Mouse (Mus musculus): ENCODE results near the gene Phactr4. TPM values are rescaled to one million over a fixed set of nuclear protein-coding genes. Genes with fewer than 3 reads are reported as not detected.

Gene Phactr4
- polyA plus RNA-seq, 1 experiment from 2014 or later = 15.9 TPM

GRCm38 (mm10) chr4:132329835-132330354 lies 92.4 kb downstream of the Phactr4 start:
- Histone ChIP-seq H3K9me3 (no peaks in the 10 kb centered on the region), H3K36me3 (peaks cover 47% of the 10 kb centered on the region), H3K27ac (replicated peaks) (peak overlapping the region; percentile 90), H3K4me3 (peak overlapping the region; percentile 85), H3K4me2 (peak overlapping the region; percentile 83), H3K27me3 (replicated peaks) (no peaks in the 10 kb centered on the region), H3K9ac (peak overlapping the region; percentile 94), H3K4me1 (peaks cover 21% of the 10 kb centered on the region)
- WGBS = 11% methylated on average over 10 of the region's 10 CpGs
- ATAC-seq (ENCODE audit: extremely low read depth, insufficient number of reproducible peaks, low FRiP score, low TSS enrichment) = no peak

DNA sequence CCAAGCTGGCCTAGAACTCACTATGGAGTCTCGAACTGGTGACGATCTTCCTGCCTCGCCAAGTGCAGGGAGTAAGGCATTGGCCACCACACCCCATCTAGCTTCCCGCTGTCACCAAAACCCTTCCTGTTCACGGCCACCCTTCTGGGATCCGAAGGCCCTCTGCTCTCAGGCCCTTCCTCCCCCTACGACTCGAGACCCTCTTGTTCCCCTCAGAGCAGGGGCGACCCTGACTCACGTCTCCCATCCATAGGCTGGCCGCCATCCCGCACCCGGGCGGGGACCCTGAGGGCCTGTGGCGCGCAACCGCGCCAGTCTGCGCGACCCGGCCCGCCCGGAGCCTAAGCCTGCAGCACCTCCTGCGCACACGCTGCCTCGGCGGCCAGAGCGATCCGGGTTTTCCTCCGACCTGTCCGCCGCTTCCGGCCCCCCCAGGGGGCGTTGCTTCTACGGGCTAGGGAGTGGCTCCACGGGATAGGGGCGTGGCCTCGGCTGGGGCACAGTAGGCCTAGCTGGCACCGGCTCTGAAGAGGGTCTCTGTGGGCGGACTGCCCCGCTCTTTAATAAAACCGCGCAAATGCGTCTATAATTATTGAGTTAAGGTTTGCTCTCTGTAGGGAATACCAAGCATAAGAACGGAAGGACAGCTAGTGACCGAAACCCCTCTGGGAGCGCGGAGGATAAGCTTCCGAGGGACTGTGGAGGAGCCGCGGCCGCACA lies 93.0 kb downstream of the Phactr4 start, which contains the start of gene Trnau1ap:
Gene Trnau1ap, minus strand, starts transcription at position 424 of the 720 bp plus-strand sequence.
- WGBS = under 1% methylated on average over 52 of the region's 52 CpGs
- H3K27ac ChIP-seq (replicated peaks) = peak within 1 kb of the TSS; percentile 90
- peak within 1 kb of the TSS; percentile 94 for H3K9ac ChIP-seq
- peaks cover 21% of the 10 kb centered on the region for H3K4me1 ChIP-seq
- H3K4me3 ChIP-seq = peak within 1 kb of the TSS; percentile 85
- H3K4me2 ChIP-seq = peak within 1 kb of the TSS; percentile 83
- no peaks in the 10 kb centered on the region for H3K9me3 ChIP-seq
- no peaks in the 10 kb centered on the region for H3K27me3 ChIP-seq (replicated peaks)
- peak; percentile 91 for ATAC-seq (ENCODE audit: extremely low read depth, insufficient number of reproducible peaks, low FRiP score, low TSS enrichment)
- peaks cover 47% of the 10 kb centered on the region for H3K36me3 ChIP-seq

GRCm38 (mm10) chr4:132328391-132328982 lies 93.8 kb downstream of the Phactr4 start:
- H3K27me3 ChIP-seq (replicated peaks) = no peaks in the 10 kb centered on the region
- H3K27ac ChIP-seq (replicated peaks) = peak overlapping the region; percentile 90
- peak overlapping the region; percentile 85 for H3K4me3 ChIP-seq
- H3K4me1 ChIP-seq = peaks cover 21% of the 10 kb centered on the region
- 46% methylated on average over 14 of the region's 14 CpGs for WGBS
- peaks cover 47% of the 10 kb centered on the region for H3K36me3 ChIP-seq
- H3K9ac ChIP-seq = peak overlapping the region; percentile 94
- H3K4me2 ChIP-seq = peak overlapping the region; percentile 83
- ATAC-seq (ENCODE audit: extremely low read depth, insufficient number of reproducible peaks, low FRiP score, low TSS enrichment) = no peak
- H3K9me3 ChIP-seq = no peaks in the 10 kb centered on the region

DNA sequence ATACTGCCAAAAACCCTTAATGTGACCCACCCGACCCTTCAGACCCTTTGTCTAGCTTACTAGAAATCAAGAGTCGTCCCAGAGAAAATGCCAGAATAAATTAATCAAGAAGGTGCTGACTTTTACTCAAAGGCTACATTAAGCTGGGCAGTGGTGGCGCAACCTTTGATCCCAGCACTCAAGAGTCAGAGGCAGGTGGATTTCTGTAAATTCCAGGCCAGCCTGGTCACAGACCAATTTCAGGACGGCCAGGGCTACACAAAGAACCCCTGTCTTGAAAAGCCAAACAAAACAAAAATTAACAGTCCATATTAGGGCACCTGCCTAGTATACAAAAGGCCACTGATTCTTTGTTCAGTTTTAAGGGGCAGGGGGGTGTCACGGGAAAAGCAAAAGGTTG lies 95.8 kb downstream of the Phactr4 start:
- Histone ChIP-seq H3K4me1 (peaks cover 17% of the 10 kb centered on the region), H3K9ac (no peak overlapping the region), H3K36me3 (peaks cover 46% of the 10 kb centered on the region), H3K27ac (replicated peaks) (no peak overlapping the region), H3K9me3 (no peaks in the 10 kb centered on the region), H3K27me3 (replicated peaks) (no peaks in the 10 kb centered on the region), H3K4me3 (no peak overlapping the region), H3K4me2 (no peak overlapping the region)
- ATAC-seq (ENCODE audit: extremely low read depth, insufficient number of reproducible peaks, low FRiP score, low TSS enrichment) = no peak
- WGBS = 79% methylated on average over 5 of the region's 5 CpGs

DNA sequence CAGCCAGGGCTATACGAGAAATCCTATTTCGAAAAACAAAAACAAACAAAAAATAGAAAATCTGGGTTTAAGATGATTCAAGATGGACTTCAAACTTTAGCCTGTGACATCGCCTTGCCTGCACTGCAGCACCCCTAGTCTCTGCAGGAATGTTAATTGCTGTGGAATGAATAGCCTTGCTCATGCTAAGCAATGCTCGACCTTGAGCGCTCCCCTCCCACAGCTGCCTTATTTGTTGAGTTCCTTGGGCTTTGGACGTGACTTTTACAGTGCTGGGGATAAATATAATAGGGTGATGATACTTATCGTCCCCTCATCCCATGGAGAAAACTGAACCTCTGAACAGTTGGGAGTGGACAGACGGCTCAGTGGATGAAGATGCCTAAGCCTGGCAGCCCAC lies 106.6 kb downstream of the Phactr4 start:
- H3K36me3 ChIP-seq = peaks cover 93% of the 10 kb centered on the region
- no peak for ATAC-seq (ENCODE audit: extremely low read depth, insufficient number of reproducible peaks, low FRiP score, low TSS enrichment)
- H3K9me3 ChIP-seq = no peaks in the 10 kb centered on the region
- H3K4me3 ChIP-seq = no peak overlapping the region
- H3K27ac ChIP-seq (replicated peaks) = 0 out of 2 replicates have a peak overlapping the region, but pooled peaks have one; percentile 20
- peaks cover 8% of the 10 kb centered on the region for H3K4me1 ChIP-seq
- no peak overlapping the region for H3K4me2 ChIP-seq
- no peak overlapping the region for H3K9ac ChIP-seq
- H3K27me3 ChIP-seq (replicated peaks) = no peaks in the 10 kb centered on the region
- 70% methylated on average over 8 of the region's 8 CpGs for WGBS

DNA sequence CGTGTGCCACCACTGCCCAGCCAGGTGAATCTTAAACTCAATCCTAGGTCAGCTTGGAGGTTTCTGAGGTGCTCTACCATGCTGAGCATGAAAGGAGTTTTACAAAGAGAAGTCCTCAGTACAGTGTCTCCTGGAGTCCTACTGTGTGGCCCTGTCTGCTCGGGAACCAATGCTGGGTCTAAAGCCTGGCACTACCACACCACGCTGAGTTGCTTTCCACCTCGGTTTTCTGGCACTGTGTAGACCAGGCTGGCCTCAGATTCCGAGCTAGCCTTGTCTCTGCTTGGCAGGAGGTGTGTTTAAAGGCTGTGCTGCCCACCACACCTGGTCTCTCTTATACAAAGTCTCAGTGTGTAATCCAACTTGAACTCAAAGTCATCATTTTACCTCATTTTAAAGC lies 109.7 kb downstream of the Phactr4 start:
- 85% methylated on average over 5 of the region's 5 CpGs for WGBS
- Histone ChIP-seq H3K27ac (replicated peaks) (no peak overlapping the region), H3K4me2 (no peak overlapping the region), H3K9me3 (no peaks in the 10 kb centered on the region), H3K36me3 (peaks cover 75% of the 10 kb centered on the region), H3K4me1 (peaks cover 23% of the 10 kb centered on the region), H3K4me3 (no peak overlapping the region), H3K9ac (no peak overlapping the region), H3K27me3 (replicated peaks) (no peaks in the 10 kb centered on the region)
- ATAC-seq (ENCODE audit: extremely low read depth, insufficient number of reproducible peaks, low FRiP score, low TSS enrichment) = no peak

DNA sequence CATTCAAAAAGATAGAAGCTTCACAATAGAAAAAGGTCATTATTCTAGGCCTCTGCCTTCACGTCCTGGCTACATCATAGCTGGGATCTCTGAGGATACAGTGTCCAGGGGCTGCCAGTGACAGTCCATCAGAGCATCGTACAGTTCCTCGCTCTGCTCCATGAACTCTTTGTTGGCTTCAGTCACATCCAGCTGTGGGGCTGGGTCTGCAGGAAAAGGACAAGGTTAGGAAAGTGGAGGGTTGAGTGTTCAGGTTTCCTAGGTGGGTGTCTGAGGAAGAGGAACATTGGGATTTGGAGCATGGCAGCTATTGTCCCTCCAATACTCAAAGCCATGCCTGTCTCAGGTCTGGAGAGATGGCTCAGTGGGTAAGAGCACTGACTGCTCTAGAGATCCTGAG lies 110.5 kb downstream of the Phactr4 start:
- no peak for ATAC-seq (ENCODE audit: extremely low read depth, insufficient number of reproducible peaks, low FRiP score, low TSS enrichment)
- H3K27me3 ChIP-seq (replicated peaks) = no peaks in the 10 kb centered on the region
- H3K36me3 ChIP-seq = peaks cover 66% of the 10 kb centered on the region
- WGBS = 48% methylated on average over 3 of the region's 3 CpGs
- no peak overlapping the region for H3K9ac ChIP-seq
- H3K4me3 ChIP-seq = no peak overlapping the region
- 0 out of 2 replicates have a peak overlapping the region, but pooled peaks have one; percentile 12 for H3K27ac ChIP-seq (replicated peaks)
- peaks cover 23% of the 10 kb centered on the region for H3K4me1 ChIP-seq
- no peak overlapping the region for H3K4me2 ChIP-seq
- no peaks in the 10 kb centered on the region for H3K9me3 ChIP-seq

DNA sequence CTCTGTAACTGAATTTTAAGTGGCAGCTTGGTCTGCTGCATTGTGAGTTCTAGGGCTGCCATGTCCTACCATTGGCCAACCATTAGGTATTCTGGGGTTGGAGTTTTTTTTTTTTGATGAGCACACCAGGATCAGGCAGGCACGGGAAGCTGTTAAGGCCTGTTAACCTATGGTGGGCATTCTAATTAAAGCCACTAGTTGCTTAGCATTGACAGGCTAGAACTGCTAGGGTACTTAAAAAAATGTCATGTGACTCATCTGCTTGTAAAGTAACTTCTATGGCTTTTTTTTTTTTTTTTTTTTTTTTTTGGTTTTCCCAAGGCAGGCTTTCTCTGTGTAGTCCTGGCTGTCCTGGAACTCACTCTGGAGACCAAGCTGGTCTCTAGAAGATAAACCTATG lies 111.1 kb downstream of the Phactr4 start:
- Histone ChIP-seq H3K4me1 (peaks cover 23% of the 10 kb centered on the region), H3K9me3 (no peaks in the 10 kb centered on the region), H3K36me3 (peaks cover 60% of the 10 kb centered on the region), H3K4me2 (no peak overlapping the region), H3K27me3 (replicated peaks) (no peaks in the 10 kb centered on the region), H3K9ac (no peak overlapping the region), H3K4me3 (no peak overlapping the region), H3K27ac (replicated peaks) (no peak overlapping the region)
- WGBS = 38% methylated on average over 1 of the region's 1 CpGs
- no peak for ATAC-seq (ENCODE audit: extremely low read depth, insufficient number of reproducible peaks, low FRiP score, low TSS enrichment)

DNA sequence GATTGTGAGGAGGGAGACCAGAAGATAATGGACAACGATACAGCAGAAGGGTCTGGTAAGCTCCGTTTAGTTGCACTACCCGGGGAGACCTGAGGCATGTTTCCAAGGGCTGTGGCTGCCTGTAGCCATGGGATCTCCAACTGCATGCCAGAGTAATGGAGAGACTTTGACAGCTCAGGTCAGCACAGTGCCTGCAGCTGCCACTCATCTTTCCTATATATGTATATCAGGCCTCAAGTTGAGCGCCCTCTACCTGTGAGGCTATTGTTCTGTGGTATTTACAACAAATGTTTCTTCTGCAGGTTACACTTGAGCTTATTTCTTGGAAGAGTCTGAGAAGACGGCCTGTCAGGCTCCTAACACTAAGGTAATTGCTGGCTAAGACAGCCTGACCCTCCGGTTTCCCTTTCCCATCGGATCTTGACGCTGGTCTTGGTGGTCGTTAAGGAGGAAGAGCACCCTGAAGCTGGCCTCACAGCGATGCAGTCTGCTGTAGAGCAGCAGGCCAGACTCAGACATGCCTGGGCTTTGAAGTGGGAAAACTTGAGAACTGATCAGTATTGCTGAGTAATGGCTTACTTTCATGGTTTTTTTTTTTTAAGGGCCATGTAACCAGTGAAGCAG lies 112.3 kb downstream of the Phactr4 start:
- H3K4me2 ChIP-seq = peak overlapping the region; percentile 96
- H3K4me1 ChIP-seq = peaks cover 15% of the 10 kb centered on the region
- peak overlapping the region; percentile 93 for H3K4me3 ChIP-seq
- H3K9me3 ChIP-seq = no peaks in the 10 kb centered on the region
- H3K27ac ChIP-seq (replicated peaks) = peak overlapping the region; percentile 92
- 29% methylated on average over 10 of the region's 10 CpGs for WGBS
- no peak for ATAC-seq (ENCODE audit: extremely low read depth, insufficient number of reproducible peaks, low FRiP score, low TSS enrichment)
- no peaks in the 10 kb centered on the region for H3K27me3 ChIP-seq (replicated peaks)
- H3K36me3 ChIP-seq = peaks cover 51% of the 10 kb centered on the region
- peak overlapping the region; percentile 97 for H3K9ac ChIP-seq

- Histone ChIP-seq H3K4me1 (peaks cover 15% of the 10 kb centered on the region), H3K27ac (replicated peaks) (peak overlapping the region; percentile 92), H3K9me3 (no peaks in the 10 kb centered on the region), H3K9ac (peak overlapping the region; percentile 97), H3K27me3 (replicated peaks) (no peaks in the 10 kb centered on the region), H3K36me3 (peaks cover 48% of the 10 kb centered on the region), H3K4me2 (peak overlapping the region; percentile 96), H3K4me3 (peak overlapping the region; percentile 93)
- WGBS = 2% methylated on average over 15 of the region's 15 CpGs
- ATAC-seq (ENCODE audit: extremely low read depth, insufficient number of reproducible peaks, low FRiP score, low TSS enrichment) = no peak
Observed at GRCm38 (mm10) chr4:132309140-132309848, 113.0 kb downstream of the Phactr4 start.
